Mouse (Mus musculus) duodenum, adult 2 months (tissue): ENCODE measurements around the gene Akr1c21. TPM values are rescaled to one million over a fixed set of nuclear protein-coding genes. Genes with fewer than 3 reads are reported as not detected.

Experiments
- polyA plus RNA-seq: library from polyadenylated mRNA; depleted of rRNA; stranded (reverse); fragments of >200 nt; gene quantifications from 2 replicates; pipeline ENCODE4 v1.2.3, GENCODE M21; 2012; ENCODE audit warnings: low replicate concordance; rRNA removed

The Akr1c21 gene
- polyA plus RNA-seq = not detected in 2 replicates

GRCm38 (mm10) chr13:4573871-4574270, at the start of gene Akr1c21:
Gene Akr1c21 (plus strand): TSS chr13:4574075.

GRCm38 (mm10) chr13:4608961-4609409, 35.1 kb downstream of the Akr1c21 start, which contains the start of gene Akr1e1:
Gene Akr1e1 (minus strand): TSS chr13:4609174.

Other genes starting within 250 kb of the Akr1c21 start
- gene Akr1c6, start 139.8 kb upstream of the Akr1c21 start, polyA plus RNA-seq = not detected in 2 replicates
- not detected in 2 replicates for gene Akr1c20, start 50.7 kb upstream of the Akr1c21 start, polyA plus RNA-seq
- gene Akr1e1, start 35.1 kb downstream of the Akr1c21 start, polyA plus RNA-seq = 0.38 and 1.5 TPM in 2 replicates